In the genomic region with DNA sequence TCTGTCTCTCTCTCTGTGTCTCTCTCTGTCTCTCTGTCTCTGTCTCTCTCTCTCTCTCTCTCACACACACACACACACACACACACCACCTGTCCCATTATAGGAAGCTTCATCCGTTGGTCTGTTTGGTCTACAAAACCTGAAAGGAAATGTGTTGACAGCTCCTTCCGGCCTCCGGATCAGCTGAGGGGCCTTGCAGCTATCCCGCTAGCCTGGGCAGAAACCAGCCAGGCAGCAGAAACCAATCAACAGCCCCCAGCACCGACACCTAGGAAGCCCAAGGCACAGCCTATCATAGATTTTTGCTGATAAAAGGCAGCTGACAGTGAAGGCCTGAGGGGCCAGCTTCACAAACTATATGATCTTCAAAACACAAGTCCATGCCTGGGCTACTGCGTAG, we compare ENCODE assay signal across 11 mouse cellular contexts. TPM values are rescaled to one million over a fixed set of nuclear protein-coding genes. Genes with fewer than 3 reads are reported as not detected.
DNase-seq lines count a peak whose midpoint lies in the region; ATAC-seq lines count a peak whose summit lies in the region.
"Had no signal": no experiment of that assay in that cellular context is flagged by ENCODE, and none has a peak within 500 bp of the region (broad histone marks: within the 10 kb centered on the region; RNA-seq: fewer than 3 reads in every experiment).

No protein-coding gene starts in this region.

- H3K4me3 ChIP-seq in heart, embryonic 12.5 days = no peak overlapping the region
- H3K4me3 ChIP-seq in liver, embryonic 12.5 days = no peak overlapping the region
- no peak overlapping the region for H3K4me3 ChIP-seq in hindbrain, embryonic 11.5 days (ENCODE audit: low read depth, low read length)
- H3K4me3 ChIP-seq: midbrain, embryonic 10.5 days; neural tube, embryonic 13.5 days had no signal

- 0 out of 2 replicates have a peak, but pooled peaks have one; percentile 25 for ATAC-seq in heart, embryonic 12.5 days (ENCODE audit: insufficient number of reproducible peaks, low FRiP score)
- ATAC-seq in liver, embryonic 12.5 days = peak; percentile 38; the same call in 1 of the 2 replicates
- no peak for ATAC-seq in hindbrain, embryonic 11.5 days (ENCODE audit: low FRiP score)

- peaks cover 11% of the 10 kb centered on the region for H3K4me1 ChIP-seq in heart, embryonic 12.5 days (replicated peaks)
- H3K4me1 ChIP-seq in liver, embryonic 12.5 days = peaks cover 40% of the 10 kb centered on the region
- H3K4me1 ChIP-seq in hindbrain, embryonic 11.5 days (replicated peaks; ENCODE audit: control insufficient read depth, insufficient read depth, low read length) = no peaks in the 10 kb centered on the region
- H3K4me1 ChIP-seq: neural tube, embryonic 13.5 days had no signal

- peak overlapping the region; percentile 1; the same call in 1 of the 2 replicates for H3K4me2 ChIP-seq in heart, embryonic 12.5 days
- H3K4me2 ChIP-seq in liver, embryonic 12.5 days = 0 out of 2 replicates have a peak overlapping the region, but pooled peaks have one; percentile 15
- no peak overlapping the region for H3K4me2 ChIP-seq in hindbrain, embryonic 11.5 days (replicated peaks; ENCODE audit: low read depth, low read length)
- H3K4me2 ChIP-seq: neural tube, embryonic 13.5 days had no signal

- peak overlapping the region; percentile 19; the same call in 1 of the 2 replicates for H3K27ac ChIP-seq in heart, embryonic 12.5 days (ENCODE audit: poor library complexity, severe bottlenecking)
- 0 out of 2 replicates have a peak overlapping the region, but pooled peaks have one; percentile 12 for H3K27ac ChIP-seq in liver, embryonic 12.5 days
- H3K27ac ChIP-seq in hindbrain, embryonic 11.5 days (ENCODE audit: low read depth, low read length) = no peak overlapping the region
- H3K27ac ChIP-seq: midbrain, embryonic 10.5 days; neural tube, embryonic 13.5 days had no signal

- no peaks in the 10 kb centered on the region for H3K27me3 ChIP-seq in heart, embryonic 12.5 days (replicated peaks)
- H3K27me3 ChIP-seq in liver, embryonic 12.5 days (replicated peaks) = no peaks in the 10 kb centered on the region
- no peaks in the 10 kb centered on the region; the same call in 1 of the 2 replicates for H3K27me3 ChIP-seq in hindbrain, embryonic 11.5 days (ENCODE audit: control insufficient read depth, insufficient read depth, low read length)

- H3K36me3 ChIP-seq in heart, embryonic 12.5 days = no peaks in the 10 kb centered on the region
- H3K36me3 ChIP-seq in liver, embryonic 12.5 days = no peaks in the 10 kb centered on the region
- H3K36me3 ChIP-seq in hindbrain, embryonic 11.5 days (ENCODE audit: control insufficient read depth, insufficient read depth, low read length) = no peaks in the 10 kb centered on the region
- H3K36me3 ChIP-seq: midbrain, embryonic 10.5 days; neural tube, embryonic 13.5 days had no signal

- no peak overlapping the region for H3K9ac ChIP-seq in heart, embryonic 12.5 days
- H3K9ac ChIP-seq in liver, embryonic 12.5 days = no peak overlapping the region
- no peak overlapping the region for H3K9ac ChIP-seq in hindbrain, embryonic 11.5 days (ENCODE audit: low read depth, low read length)
- H3K9ac ChIP-seq: neural tube, embryonic 13.5 days had no signal

- 18% methylated on average over 6 of the region's 6 CpGs for WGBS in heart, embryonic 12.5 days
- WGBS in liver, embryonic 12.5 days (ENCODE audit: insufficient replicate concordance) = 22% methylated on average over 6 of the region's 6 CpGs
- 73% methylated on average over 6 of the region's 6 CpGs for WGBS in hindbrain, embryonic 11.5 days

- DNase-seq in heart, adult 18-20 months = no peak
- peak; percentile 49 to 59 for DNase-seq in B cell, adult 2 months
- DNase-seq in spleen, postnatal 4 days (ENCODE audit: low spot score in 2 of 2) = peak; percentile 48 to 76
- no peak for DNase-seq in hindbrain, embryonic 11.5 days (ENCODE audit: low spot score)
- DNase-seq in cerebellum, postnatal 25 days = no peak
- DNase-seq in cerebellum, adult 8-10 months = no peak
- DNase-seq: kidney, adult 2 months had no signal

- no peaks in the 10 kb centered on the region for H3K9me3 ChIP-seq in heart, embryonic 12.5 days (replicated peaks)
- H3K9me3 ChIP-seq in liver, embryonic 12.5 days (replicated peaks) = 0 out of 2 replicates have a peak, but pooled peaks cover 5% of the 10 kb centered on the region
- H3K9me3 ChIP-seq in hindbrain, embryonic 11.5 days (ENCODE audit: control insufficient read depth, low read length) = no peaks in the 10 kb centered on the region
- H3K9me3 ChIP-seq: midbrain, embryonic 10.5 days; neural tube, embryonic 13.5 days had no signal

RNA-seq across cellular contexts. Expression of gene Susd1, which starts 7.1 kb away (rescaled TPM):
- polyA plus RNA-seq in heart, embryonic 12.5 days (2016; fragmentation: Nextera tagmentation; extraction: Ambion mirVana) = 9.0 and 10.0 TPM in 2 replicates
- 1 to 10 TPM in 1 of 2 experiments, under 1 TPM in 1; 0.95 to 1.4 TPM for total RNA-seq in heart, adult 18-20 months (2021)
- polyA plus RNA-seq in liver, embryonic 12.5 days (2016; fragmentation: Nextera tagmentation; extraction: Ambion mirVana) = 16.1 and 16.2 TPM in 2 replicates
- 0.94 and 1.5 TPM in 2 replicates for polyA plus RNA-seq in hindbrain, embryonic 11.5 days (2014; fragmentation: Nextera tagmentation; extraction: Ambion mirVana)

Comparison
In these comparisons a context has a peak if more than half of its experiments do, and no peak if none do; other contexts are left out.
1. DNase-seq: peak in B cell, adult 2 months (2 of 2) and spleen, postnatal 4 days (2 of 2); none in heart, adult 18-20 months (0 of 2), hindbrain, embryonic 11.5 days (single experiment), cerebellum, postnatal 25 days (0 of 2) and cerebellum, adult 8-10 months (single experiment).